Mouse (Mus musculus): ENCODE measurements at regions not wholly inside any gene's neighbourhood (a gene's known extent, or its start where the extent isn't known, plus 50 kb on each side); places are given as distances from the start of the nearest gene placed in this dataset.

DNA sequence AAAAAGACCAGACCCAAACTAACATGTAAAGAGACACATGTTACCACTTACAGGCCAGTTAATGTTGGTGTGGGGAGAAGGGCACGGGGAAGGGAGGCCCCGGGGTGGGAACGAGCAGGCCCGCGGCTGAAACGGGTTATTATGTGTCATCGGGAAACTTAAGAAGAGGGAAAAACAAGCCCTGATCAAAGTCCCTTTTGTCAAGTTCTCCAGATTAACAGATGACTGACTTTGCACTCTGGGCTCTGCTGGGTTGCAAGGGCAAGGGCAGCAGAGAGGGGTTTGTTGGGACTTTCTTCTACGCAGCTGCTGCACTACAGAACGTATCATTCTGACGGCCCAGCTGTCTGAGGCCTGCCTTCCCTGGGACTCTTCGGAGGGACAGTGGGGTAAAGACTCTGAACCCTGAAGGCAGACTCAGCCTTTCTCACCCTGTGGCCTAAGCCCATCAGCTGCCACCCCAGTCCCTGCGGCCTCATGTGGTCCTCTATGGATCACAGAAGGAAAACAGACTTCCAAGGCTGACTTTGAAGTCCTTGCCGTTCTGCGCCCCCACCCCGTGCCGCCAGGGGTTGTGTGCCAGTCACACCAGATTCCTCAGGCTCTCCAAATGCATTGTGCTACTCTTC lies 240.7 kb downstream of the Rplp1 start:
- no peak for DNase-seq (ENCODE audit: low spot score)

DNA sequence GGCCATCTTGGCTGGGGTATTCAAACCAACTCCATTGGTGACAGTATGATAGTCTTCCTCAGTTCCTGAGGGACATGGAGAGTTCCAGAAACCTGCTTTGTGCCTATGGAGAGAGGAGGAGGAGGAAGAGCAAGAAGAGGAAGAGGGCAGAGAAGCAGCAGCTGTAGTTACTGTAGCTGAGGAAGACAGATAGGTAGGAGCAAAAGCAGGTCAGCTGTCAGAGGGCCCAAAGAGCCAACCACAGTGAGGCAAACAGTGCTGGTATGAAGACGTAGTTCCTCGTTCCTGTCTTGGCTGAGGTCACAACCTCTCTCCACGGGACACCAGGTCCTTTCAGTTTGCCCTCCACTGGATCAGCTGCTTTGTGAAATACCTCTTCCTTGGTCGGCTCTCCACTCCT lies 243.4 kb downstream of the Rplp1 start:
- no peak for DNase-seq (ENCODE audit: low spot score)

DNA sequence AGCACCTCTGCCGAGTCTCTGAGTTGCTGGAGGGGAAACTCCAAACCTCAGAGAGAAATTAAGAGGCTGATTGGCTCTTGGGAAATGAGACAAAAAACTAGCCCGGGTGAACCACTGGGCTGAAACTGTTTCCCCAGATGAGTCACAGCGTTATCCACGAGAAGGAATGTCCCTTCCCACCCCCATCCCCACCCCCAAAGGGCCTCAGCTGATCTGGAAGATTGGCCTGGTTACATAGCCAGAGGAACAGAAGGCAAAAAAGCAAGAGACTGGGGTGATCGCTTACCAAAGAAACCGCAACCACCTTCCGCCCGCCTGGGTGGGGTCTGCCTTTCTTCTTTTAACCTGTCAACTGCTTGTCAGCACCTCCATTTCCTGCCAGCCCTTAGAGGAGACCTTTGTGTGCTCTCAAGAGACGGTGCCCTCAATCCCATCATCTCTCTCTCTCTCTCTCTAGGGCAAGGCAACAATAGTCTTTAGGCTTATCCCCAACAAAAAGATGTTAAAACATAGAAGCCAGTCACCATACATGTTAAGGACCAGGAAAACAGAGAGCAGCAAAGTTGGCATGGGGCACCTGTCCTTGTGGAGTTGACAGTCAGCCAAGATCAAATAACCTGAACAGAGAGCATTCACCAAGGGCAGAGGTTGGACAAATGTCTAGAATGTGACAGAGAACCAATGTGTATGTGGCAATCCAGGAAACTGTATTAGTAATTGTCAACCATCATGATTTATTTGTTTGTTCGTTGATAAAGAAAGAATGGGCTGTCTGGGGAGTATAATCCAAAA lies 244.4 kb downstream of the Rplp1 start:
- DNase-seq (ENCODE audit: low spot score): peak; percentile 26

DNA sequence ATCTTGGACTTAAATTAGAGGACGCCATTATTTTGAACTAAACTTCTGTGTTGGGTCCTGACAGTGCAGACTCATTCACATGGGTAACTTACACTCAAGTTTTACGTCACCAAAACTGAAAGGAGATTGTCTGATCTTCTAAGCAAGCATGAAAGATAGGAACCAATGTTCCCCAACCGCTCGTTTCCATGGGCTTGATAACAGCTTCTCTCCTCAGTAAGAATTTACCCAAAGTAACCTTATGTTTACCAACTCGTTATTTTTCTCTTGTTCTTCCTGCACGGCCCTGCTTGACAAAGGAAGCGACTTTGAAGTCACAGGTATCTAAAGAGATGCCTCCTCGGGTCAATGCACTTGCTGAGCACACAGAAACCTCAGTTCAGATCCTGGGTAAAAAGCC lies 245.6 kb downstream of the Rplp1 start:
- DNase-seq (ENCODE audit: low spot score): no peak

DNA sequence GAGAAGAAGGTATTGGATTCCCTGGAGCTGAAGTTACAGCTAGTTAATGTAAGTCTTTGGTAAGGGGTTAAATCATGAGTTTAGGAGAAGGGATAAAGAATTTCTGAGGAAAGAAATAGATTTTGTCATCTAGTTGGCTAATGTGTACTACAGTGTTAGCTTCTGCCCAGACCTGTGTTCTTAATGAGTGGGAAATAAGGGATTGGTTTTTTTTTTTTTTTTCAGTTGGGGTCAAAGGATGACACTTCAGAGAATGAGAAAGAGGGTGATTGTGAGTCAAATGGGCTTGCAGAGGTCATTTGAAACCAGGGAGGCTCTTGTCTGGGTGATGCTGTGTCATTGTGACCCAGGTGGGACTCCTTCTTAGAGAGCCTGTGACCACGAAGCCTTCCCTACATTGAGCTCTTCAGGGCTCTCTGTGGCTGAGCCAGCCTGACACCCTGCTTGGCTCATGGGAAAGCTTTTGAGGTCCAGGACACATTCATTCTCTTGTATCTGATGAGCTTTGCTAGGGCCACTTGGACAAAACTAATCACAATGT lies 246.1 kb downstream of the Rplp1 start:
- DNase-seq (ENCODE audit: low spot score): no peak

DNA sequence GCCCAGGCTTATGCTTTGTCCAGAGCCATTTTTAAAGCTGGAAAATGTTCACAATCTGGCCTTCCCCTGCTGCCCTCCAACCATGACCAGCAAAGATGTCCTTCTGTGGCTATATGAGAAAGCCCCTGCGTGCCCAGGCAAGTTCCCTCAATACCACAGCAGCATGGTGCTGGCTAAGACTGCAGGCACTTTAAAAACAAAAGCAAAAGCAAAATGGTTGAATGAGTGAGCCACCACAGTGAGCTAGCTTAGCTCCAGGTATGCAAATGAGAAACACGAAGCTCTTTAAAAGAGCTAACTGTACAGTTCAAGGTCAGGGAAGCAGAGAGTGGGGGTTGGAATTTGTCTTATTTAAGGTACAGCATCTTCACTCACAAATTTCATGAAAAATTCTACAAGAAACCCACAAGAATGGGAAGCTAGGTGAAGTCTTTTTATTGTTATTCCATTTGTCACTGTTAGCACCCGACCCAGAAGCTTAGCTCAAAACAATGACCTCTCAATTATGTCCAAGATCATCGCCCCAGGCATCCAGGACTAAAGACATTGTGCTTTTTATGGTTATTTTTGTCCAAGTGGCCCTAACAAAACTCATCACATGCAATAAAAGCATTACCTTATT lies 246.8 kb downstream of the Rplp1 start:
- DNase-seq (ENCODE audit: low spot score): no peak

DNA sequence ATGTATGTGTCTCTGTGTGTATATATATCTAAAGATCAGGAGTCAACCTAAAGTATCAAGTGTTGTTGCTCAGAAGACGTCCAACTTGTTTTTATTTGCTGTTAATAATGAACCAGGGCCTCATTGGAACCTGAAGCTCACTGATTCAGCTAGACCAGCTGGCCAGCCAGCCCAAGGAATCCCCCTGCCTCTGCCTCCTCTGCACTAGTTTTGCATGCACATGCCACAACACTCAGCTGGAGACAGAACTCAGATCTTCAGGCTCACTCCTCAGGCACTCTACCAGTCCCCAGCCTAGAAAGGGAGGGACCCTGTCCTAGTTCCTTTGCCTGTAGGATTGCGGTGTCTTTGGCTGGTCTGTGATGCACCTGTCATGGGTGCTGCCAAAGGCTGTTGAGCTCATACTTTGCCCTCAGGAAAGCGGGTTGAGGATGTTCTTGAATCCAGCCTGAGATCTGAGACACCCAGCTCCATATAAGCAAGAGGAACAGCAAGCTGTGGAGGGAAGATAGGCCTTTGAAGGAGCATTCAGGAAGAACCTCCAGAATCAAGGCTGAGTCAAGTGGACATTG lies 247.5 kb downstream of the Rplp1 start:
- DNase-seq (ENCODE audit: low spot score): no peak

DNA sequence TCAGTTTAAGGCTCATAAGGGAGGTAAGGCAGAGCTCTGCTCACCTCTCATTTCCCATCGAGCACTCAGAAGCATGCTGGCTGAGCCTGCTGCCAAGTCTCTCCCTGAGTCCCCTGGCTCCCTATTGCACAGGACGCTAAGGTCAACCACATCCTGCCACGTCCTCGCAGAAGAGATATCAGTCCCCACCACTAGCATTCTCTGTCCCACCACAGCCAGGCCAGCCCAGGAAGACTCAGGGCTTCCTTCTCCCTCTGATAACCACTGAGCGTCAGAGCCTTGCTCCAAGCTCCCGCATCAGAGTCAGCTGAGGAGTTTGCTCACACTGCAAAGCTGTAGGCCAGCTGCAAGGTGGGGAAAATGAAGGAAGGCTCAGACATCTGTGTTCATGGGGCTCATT lies 248.2 kb downstream of the Rplp1 start:
- DNase-seq (ENCODE audit: low spot score): no peak

DNA sequence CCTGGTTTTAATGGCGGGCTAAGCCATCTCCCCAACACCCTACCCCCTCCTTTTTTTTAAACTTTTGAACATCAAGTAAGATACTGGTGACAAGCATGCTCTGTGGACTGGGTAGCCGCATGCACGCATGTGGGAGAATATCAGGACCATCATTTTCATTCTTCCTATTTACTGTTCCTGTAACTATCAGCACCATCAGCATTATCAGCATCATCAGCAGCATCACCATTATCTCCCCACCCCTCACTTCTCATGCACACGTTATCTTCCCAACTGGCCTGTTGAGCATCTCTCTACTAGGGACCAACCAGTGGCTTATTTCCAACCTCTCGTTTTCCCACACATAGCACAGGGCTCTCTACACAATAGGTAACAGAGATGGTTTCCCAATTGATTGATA lies 249.1 kb downstream of the Rplp1 start:
- no peak for DNase-seq (ENCODE audit: low spot score)

DNA sequence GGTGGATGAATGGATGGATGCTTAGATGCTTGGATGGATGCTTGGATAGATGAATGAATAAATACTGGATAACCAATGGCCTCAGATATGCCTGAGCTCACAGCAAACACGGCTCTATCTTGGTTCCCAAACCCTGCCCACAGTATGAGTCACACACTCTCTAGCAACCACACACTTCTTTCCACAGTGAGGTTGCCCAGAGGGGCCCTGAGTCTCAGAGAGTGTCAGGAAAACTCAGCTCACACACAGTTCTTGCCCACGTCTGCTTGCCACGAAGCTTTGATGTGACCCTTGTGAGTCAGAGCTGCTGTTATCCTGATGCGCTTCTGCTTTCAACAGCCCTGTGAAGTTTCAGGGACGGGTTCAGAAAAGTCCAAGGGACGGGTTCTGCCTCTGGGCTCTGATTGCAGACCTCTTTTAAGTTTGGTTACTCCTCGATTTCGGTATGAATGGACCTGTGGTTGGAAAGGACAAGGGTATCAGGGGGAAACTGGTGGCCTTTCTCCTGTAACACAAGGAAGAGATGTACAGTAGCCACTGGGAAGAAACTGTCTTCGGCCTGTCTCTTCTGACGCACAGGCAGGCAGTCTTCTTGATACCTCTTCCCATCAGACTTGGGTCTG lies 250.2 kb downstream of the Rplp1 start:
- no peak for DNase-seq (ENCODE audit: low spot score)

DNA sequence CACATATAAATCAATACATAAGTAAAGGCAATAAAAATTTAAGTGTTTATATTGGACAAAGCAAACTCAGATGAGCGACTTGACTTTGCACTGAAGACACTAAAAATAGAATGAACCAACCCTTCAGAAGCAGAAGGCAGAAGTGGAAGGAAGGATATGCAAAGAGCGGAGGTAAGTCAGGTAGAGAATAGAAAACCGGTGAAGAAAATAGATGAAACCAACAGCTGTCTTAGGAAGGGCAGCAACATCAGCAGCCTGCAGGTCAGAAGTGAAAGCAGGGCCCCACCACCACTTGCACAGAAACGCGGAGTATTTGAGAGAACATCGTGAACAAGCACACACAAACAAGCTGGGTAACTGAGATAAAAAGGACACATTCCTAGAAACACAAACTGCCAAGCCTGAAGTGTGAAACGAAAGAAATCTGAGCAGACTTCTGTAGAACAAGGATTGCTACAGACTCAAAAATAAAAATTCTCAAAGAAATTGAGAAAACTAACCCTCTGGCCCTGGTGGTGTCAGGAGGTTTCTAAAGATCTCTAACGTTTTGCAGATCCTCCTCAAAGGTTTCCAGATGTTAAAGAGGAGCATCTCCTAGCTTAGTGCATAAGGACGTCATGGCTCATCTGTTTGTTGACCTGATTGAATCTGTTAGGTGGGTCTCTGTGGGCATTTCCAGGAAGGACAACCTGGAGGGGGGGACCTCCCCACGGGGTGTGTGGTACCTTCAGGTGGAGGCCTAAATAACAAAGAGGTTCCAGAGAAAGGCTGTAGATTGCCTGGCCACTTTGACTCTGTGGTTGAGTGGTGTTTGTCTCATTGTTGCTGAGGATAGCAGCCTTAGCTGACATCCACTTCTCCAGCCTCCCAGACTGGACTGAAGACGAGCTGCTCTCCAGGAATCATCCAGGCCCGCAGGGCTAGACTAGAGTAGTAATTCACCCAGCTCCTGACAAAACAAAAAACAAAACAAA lies 252.0 kb downstream of the Rplp1 start:
- no peak for DNase-seq (ENCODE audit: low spot score)

DNA sequence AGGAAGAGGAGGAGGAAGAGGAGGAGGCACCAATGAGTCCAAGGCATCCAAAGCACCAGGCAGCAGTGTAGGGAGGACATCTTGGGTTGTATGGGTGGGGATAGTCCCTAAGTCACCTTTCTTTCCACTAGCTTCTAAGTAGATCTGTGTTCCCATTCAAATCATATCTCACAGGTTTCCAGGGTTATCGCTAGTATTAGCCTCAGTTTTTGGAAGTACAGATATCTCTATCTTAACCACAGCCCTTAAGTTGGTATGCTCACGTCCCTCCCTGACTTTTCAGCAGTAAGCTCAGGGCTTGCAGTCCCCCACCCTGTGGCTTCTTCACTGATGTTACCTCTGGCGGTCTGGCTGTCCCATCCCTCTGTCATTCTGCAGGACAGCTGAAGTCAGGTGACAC lies 254.2 kb downstream of the Rplp1 start:
- no peak for DNase-seq (ENCODE audit: low spot score)

DNA sequence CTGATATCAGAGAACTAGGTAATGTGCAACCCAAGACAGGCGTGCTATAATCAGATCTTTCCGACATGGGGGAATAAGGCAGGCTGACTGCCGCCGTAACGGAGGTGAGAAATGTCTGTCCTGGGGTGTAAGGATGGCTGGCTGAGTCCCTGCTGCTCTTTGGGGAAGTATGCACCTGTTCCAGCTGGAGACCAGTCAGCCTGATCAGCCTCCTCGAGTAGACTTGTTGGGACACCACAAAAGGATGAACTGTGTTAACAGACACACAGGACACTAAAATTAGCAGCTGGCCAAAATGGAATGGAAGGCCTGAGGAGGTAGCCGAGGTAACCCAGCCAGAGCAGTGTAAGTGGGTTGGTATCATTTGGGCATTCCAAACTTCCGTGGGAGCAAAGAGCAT lies 256.3 kb downstream of the Rplp1 start:
- DNase-seq (ENCODE audit: low spot score): peak; percentile 40

DNA sequence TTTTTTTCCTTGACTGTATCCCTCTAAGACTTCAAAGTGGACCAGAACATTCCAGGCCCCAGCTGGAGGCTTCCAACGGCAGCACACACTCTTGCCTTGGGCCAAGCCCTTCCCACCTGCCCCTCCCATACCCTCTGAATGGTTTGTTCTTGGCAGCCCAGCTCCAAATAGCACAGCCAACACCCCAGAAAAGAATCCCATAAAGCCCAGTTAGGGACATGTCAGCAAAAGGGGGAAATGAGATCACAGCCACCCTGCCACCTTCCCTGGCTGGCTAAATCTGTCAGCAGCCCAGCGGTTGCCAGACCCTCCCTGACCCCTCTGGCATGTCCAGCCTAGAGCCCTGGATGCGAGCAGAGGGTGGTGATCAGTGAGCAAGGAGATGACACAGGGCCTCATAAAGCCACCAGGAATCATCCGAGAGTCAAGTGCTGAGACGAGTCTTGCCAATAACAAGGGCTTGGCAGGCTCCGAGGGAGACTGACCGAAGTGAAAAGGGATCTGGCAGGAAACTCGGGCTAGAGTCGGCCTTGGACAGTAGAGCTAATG lies 258.8 kb downstream of the Rplp1 start:
- DNase-seq (ENCODE audit: low spot score): peak; percentile 86

DNA sequence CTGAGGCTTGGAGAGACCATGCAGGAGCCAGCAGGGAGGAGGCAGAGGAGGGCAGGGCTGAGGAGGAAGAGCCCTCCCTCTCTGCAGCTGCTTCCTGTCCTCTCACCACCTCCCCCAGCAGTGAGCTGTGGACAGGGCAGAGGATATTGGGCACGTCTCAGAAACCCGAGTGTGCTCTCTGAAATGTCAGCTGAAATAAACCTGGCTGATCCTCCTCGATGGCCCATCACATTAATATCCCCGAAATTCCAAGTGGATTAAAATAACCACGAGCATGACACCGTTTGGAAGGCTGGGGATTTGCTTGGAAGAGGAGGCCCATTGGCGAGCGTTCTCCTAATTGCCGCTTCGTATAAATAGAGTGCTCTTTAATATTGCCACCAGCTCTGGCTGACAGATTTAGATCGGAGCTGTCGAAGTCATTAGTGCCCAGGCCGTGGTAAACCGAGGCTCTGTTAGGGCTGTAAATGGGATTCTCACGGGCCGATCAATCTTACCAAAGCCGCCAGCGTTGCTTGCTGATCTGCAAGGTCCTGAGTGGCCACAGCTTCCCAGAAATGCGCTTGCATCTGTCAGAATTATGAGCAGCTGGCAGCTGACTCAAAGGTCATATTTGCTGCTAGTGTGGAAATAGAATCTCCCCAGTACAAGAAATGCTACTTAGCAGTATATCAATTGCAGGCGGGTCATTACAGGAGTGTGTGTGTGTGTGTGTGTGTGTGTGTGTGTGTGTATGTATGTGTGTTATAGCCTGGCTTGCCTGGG lies 268.5 kb downstream of the Rplp1 start:
- peak; percentile 20 for DNase-seq (ENCODE audit: low spot score)

DNA sequence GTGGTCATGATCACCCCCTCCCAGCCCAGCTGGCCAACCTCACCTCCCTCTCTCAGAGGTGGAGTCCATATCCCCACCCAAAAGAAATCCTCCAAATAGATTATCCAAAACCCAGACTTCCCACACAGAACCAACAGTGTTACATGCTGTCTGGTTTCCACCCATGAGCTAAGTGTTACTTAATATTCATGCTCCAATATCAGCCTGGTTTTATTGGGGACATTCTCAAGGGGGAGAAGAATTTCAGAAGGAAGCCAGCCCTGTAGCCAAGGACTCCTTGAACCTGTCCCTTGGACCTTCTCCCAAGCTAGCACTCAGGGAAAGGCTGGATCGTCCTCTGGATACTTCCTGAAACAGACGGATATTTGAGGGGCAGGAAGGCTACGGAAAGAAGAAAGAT lies 268.6 kb downstream of the Tle3 start:
- DNase-seq (ENCODE audit: low spot score): peak; percentile 29

DNA sequence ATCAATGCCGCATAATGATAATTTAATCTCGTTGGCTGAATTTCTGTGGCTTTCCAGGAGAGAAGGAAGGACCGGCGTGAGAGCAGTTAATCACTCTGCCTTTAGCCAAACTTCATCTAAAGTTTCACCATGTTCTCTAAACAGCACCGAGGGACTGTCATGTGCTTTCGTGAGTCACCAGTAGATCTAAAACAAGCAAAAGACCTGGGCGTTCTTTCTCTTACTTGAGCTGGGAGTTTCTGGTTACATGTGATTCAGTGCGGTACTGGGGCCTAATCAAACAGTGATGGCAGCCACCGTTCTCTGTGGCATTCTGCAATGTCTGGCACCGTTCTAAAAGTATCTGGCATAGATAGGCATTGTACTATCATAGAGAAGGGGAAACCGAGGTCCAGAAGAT lies 266.7 kb downstream of the Tle3 start:
- no peak for DNase-seq (ENCODE audit: low spot score)

DNA sequence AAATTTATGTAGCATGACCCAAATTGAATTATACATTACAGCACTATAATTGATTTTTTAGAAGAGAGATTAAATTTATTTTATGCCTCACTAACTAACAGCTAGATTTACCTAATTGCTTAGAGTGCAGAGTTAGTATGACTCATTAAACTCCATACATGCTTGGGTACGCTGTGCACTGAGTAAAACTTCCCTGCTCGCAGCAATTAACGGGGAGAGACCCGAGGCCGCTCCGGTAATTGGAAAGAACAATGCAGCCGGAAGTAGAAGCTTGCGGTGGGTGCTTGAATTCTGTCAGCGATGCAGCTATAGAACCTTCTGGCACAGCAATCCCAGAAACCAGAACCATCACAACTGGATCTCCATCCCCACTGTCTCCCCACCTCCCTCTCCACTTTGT lies 261.8 kb downstream of the Tle3 start:
- DNase-seq (ENCODE audit: low spot score): no peak

DNA sequence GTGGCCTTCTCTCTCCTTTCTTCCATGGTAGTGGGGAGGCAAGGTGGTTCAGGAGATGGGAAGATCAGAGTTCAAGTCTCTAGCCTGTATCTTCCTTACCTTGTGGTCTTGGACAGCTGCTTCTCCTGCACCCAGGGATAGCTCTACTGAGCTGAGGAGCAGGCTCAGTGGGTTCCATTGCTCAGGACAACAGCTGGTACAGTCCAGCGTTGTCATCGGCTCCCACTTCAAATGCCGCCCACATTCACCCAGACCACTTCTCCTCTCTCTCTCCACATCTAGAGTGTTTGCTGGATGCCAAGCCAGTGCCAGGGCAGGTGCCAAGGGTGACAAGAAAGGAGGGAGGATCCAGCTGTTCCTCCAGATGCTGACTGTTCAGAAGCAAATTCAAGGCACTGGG lies 260.4 kb downstream of the Tle3 start:
- no peak for DNase-seq (ENCODE audit: low spot score)

DNA sequence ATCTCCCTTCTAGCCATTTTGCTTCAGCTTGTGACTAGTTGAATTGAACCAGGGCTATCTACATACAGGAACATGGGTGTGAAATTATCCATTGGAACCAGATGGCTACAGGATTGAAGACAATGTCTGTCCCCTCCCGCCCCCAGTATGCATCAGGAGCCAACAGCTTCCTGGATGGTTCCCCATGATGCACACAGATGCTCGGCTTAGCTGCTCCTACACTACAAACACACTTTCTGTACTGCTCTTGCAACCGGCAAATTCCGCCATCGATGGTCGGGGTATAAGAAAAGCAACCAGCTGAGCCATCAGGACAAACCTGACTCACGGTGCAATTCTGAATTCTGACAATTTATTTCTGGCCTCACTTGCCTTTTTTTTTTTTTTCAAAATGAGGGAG lies 258.9 kb downstream of the Tle3 start:
- no peak for DNase-seq (ENCODE audit: low spot score)
